Mouse (Mus musculus) bone marrow, adult 2 months (tissue): ENCODE results near the gene 1700017N19Rik. TPM values are rescaled to one million over a fixed set of nuclear protein-coding genes. Genes with fewer than 3 reads are reported as not detected.
A peak's percentile ranks its signal among the peaks of the same experiment; 100 is the strongest.

Experiments used
- H3K27ac ChIP-seq: fragments of 200-500 bp; 2 replicates; pipeline ENCODE4 v1.5.1; 2012; ENCODE audit warnings: low read depth, mild to moderate bottlenecking, control low read depth, inconsistent platforms, low read length; ENCODE audit not compliant: control insufficient read depth, poor library complexity, insufficient read depth
- H3K4me1 ChIP-seq: fragments of 200-500 bp; 2 replicates; pipeline ENCODE4 v1.6.1; 2011; ENCODE audit warnings: low read length; ENCODE audit not compliant: control insufficient read depth, insufficient read depth
- H3K4me3 ChIP-seq: fragments of 200-500 bp; replicated peaks from 2 replicates; pipeline ENCODE3; 2011; ENCODE audit warnings: mild to moderate bottlenecking, low read depth, low read length, control low read depth; ENCODE audit not compliant: control insufficient read depth
- CTCF ChIP-seq: fragments of 200-500 bp; IDR thresholded peaks from 2 replicates; pipeline ENCODE4 v1.5.1; 2011; ENCODE audit warnings: low read length, control low read depth; ENCODE audit not compliant: control insufficient read depth, insufficient read depth
- POLR2A ChIP-seq: fragments of 200-500 bp; IDR thresholded peaks from 2 replicates; pipeline ENCODE4 v1.6.1; 2011; ENCODE audit warnings: low read depth, mild to moderate bottlenecking, control low read depth, low read length, borderline replicate concordance; ENCODE audit not compliant: control insufficient read depth
- WGBS: fragments of 180-500 bp; shearing (Covaris S2); methylation state at CpG from one replicate; pipeline ENCODE4 v1.1.7; 2018; 5-methylcytosine and 5-hydroxymethylcytosine counted together
- polyA plus RNA-seq: library from polyadenylated mRNA; stranded (reverse); fragments of >200 nt; gene quantifications from 2 replicates; pipeline ENCODE4 v1.2.4, GENCODE M21; 2011; ENCODE audit warnings: low replicate concordance; ENCODE audit not compliant: missing spikeins, insufficient read depth, insufficient read length

Gene 1700017N19Rik
- polyA plus RNA-seq, 1 experiment: not detected

DNA sequence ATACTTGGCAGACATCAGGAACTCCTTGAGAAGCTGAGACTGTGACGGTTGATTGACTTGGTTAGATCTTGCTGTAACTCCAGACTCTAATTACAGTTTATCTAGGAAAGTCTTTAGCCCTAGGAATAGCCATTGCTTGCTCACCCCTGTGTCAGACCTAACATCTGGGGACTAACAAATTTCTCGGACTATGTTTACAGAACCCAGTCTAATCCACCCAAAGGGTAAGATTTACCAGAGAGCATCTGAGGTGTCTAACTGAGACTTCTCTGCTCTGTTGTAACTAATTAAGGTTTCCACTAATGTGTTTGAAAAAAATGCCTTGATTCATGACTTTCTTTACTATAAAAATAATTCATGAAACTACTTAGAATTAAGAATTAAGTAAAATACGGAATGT lies 32.2 kb downstream of the 1700017N19Rik start:
- H3K4me3 ChIP-seq: no peak overlapping the region
- no peaks in the 10 kb centered on the region; the same call in 1 of the 2 replicates for H3K4me1 ChIP-seq
- no peak overlapping the region for H3K27ac ChIP-seq
- WGBS: 83% methylated on average over 3 of the region's 3 CpGs
- no peak for TF ChIP-seq POLR2A
- no peak for TF ChIP-seq CTCF

DNA sequence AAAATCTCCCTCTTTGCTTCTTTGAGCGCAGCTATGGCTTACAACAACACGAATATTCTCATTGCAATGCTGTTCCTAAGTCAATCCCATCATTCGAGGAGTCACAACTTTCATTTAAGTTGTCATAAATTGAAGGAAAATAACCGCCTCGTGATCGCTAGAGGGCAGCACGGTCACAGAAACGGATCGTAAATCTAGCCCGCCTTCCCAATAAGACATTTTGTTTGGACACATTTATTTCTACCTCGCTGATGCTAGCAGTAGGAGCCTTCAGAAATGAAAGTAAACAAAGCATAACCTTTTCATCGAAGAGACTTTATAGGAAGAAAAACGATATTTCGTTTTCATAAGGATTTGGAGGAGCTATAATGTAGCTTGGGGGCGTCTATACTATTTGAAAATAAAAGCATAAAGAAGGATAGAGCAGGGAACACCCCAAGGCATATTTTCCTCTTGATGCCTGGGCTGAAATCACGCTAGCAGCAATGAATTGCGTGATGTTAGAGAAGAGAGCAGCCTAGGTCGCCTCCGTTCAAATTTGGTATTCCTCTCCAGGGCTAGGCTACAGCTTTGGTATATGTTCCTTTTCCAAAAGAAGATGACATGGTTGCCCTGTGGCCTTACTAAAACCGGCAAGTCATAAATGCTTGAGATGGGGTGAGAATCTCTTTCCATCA lies 39.6 kb downstream of the 1700017N19Rik start:
- WGBS: 18% methylated on average over 20 of the region's 20 CpGs
- H3K4me3 ChIP-seq: no peak overlapping the region
- TF ChIP-seq POLR2A: no peak
- TF ChIP-seq CTCF: peak; percentile 66
- no peaks in the 10 kb centered on the region; the same call in 1 of the 2 replicates for H3K4me1 ChIP-seq
- H3K27ac ChIP-seq: no peak overlapping the region

- 65% methylated on average over 3 of the region's 3 CpGs for WGBS
- Histone ChIP-seq H3K27ac (no peak overlapping the region), H3K4me1 (no peaks in the 10 kb centered on the region), H3K4me3 (no peak overlapping the region)
- TF ChIP-seq CTCF (no peak), POLR2A (no peak)
These were observed 52.6 kb downstream of the 1700017N19Rik start for GRCm38 (mm10) chr10:100642887-100643286.

DNA sequence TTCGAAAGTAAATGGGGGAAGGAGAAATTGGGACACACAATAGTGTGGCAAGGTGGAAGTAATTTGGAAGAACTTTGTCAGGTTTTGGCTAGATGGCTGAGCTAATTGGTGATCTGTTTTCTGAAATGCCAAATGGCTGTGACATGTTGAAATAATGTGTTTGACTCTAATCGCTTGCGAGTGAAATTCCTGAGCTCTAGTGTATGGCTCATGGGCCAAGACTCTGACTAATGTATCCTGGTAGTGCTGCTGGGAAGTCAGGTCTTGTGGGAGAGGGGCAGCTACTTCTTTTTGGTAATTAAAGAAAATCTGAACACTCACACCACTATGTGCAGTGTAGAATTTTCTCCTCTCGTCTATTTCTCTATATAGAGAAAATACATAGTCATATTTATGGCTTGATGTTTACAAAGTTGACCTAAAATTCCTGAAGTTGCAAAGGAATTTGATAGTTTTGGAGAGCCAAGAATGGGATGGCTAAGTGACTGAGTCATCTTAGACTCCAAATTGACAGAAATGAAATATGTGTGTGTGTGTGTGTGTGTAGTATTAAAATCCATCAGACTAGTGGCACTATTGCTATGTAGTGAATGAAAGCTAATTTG lies 55.1 kb downstream of the 1700017N19Rik start:
- Histone ChIP-seq H3K4me1 (no peaks in the 10 kb centered on the region), H3K4me3 (no peak overlapping the region), H3K27ac (no peak overlapping the region)
- TF ChIP-seq CTCF (no peak), POLR2A (no peak)
- WGBS: 93% methylated on average over 4 of the region's 4 CpGs

GRCm38 (mm10) chr10:100654183-100654582 lies 63.9 kb downstream of the 1700017N19Rik start:
- no peak for TF ChIP-seq POLR2A
- no peak for TF ChIP-seq CTCF
- Histone ChIP-seq H3K4me3 (no peak overlapping the region), H3K4me1 (no peaks in the 10 kb centered on the region), H3K27ac (no peak overlapping the region)

DNA sequence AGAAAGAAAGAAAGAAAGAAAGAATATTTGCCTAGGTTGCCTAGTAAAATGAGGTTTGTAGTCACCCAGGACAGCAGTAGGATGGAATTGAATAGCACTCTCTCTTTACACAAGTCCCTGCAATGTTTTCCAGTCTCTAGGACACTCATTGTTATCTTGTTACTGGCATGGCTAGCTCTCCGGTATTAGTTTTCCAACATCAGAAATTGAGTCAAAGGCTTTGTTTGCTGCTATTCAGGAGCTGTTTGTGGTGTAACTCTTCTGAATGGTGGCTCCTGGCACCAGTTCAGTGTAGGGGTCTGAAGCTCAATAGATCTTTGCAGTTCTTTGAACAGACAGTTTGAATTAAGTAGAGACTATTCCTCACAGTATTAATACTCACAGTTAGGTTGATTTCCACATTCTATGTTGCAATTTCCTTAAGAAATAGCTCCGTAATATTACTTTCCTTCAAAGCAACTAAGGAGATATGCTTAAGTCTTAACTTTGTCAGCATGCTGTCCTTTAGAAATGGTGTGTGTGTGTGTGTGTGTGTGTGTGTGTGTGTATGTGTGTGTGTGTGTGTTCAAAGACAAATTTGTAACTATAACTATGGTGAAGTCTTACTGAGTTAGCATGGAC lies 71.8 kb downstream of the 1700017N19Rik start:
- H3K27ac ChIP-seq: no peak overlapping the region
- no peaks in the 10 kb centered on the region for H3K4me1 ChIP-seq
- no peak overlapping the region for H3K4me3 ChIP-seq
- TF ChIP-seq CTCF: no peak
- no peak for TF ChIP-seq POLR2A
- 58% methylated on average over 2 of the region's 2 CpGs for WGBS

Other genes starting within 250 kb of the 1700017N19Rik start
- not detected in 2 replicates for gene Gm4302, start 249.6 kb upstream of the 1700017N19Rik start, polyA plus RNA-seq
- not detected in 2 replicates for gene Gm4303, start 244.5 kb upstream of the 1700017N19Rik start, polyA plus RNA-seq
- not detected in 2 replicates for gene Gm4305, start 239.4 kb upstream of the 1700017N19Rik start, polyA plus RNA-seq
- not detected in 2 replicates for gene Gm4307, start 229.1 kb upstream of the 1700017N19Rik start, polyA plus RNA-seq
- gene Gm4312, start 207.9 kb upstream of the 1700017N19Rik start, polyA plus RNA-seq: not detected in 2 replicates
- 0.92 and 1.4 TPM in 2 replicates for gene Tmtc3, start 103.1 kb upstream of the 1700017N19Rik start, polyA plus RNA-seq
- gene Cep290, start 102.9 kb upstream of the 1700017N19Rik start, polyA plus RNA-seq: 47.0 and 71.3 TPM in 2 replicates
- 3.5 and 6.5 TPM in 2 replicates for gene 4930430F08Rik, start 61 bp upstream of the 1700017N19Rik start, polyA plus RNA-seq